Mouse (Mus musculus) left cerebral cortex, adult 18-20 months (tissue): ENCODE results near the gene Hoxc6. TPM values are rescaled to one million over a fixed set of nuclear protein-coding genes. Genes with fewer than 3 reads are reported as not detected.

Experiments used
- DNase-seq, 2 experiments: peaks; one replicate each; pipeline ENCODE4 v3.0.0; 2021 to 2022; ENCODE audit warnings: low spot score in 2 of 2, mixed read lengths in 1 of 2
- total RNA-seq, 2 experiments: library from RNA; stranded (reverse); gene quantifications; 2 replicates each; pipeline ENCODE4 v1.2.3; 2021

The Hoxc6 gene
- total RNA-seq, 2 experiments from 2014 or later, result not detected

DNA sequence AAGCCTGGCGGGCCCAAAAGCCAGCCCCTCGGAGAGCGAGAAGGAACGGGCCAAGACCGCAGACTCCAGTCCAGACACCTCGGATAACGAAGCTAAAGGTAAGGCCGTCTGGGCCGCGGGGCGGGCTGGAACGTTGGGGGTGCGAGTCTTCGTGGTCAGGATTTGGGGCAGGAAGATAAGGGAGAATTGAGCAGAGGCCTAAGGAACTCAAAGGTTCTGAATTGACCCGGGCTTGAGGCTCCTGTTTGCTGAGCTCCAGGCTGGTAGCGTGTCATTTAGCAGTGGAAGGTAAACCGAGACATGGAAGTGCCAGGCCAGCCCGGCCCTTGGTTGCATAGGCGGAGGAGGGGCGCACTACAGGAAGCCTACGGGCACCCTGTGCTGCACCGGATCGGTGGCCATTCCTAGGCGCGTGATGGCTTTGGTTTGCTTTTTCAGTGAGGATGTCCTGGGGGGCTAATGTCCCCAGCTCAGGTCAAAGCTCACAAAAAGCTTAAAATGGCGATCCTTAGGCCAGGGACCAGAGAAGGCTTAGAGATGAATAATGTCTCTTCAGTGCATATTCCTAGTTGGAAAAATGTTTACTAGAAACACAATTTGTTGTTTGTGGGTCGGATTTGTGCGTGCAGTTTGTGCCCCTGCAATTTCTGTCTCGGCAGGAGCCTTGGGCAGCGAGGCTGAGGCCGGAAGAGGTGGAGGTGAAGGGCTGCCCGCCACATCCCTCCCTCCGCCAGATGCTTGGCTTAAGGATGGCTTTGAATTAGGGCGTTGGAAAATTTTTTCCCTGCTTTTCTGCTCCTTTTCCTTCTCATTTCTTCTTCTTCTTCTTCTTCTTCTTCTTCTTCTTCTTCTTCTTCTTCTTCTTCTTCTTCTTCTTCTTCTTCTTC is 30.3 kb upstream of the Hoxc6 start:
- no peak for DNase-seq

DNA sequence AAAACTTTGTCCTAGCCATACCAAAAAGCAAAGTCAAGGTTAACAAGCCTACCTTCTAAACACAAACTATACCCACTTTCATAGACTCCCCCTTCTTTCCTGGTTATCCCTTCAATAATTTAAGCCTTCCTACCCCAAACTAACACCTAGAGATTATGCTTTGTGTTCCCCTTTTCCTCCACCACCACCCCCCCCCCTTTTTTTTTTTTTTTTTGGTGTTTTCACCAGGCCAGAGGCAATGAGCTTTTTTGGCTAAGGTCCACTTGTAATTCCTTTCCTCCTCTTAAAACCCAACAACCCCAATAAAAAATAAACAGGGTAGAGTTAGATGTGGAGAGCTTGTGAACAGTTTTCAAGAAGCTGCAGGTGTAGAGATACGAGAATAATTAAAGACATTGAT is 28.8 kb upstream of the Hoxc6 start:
- DNase-seq, result no peak

DNA sequence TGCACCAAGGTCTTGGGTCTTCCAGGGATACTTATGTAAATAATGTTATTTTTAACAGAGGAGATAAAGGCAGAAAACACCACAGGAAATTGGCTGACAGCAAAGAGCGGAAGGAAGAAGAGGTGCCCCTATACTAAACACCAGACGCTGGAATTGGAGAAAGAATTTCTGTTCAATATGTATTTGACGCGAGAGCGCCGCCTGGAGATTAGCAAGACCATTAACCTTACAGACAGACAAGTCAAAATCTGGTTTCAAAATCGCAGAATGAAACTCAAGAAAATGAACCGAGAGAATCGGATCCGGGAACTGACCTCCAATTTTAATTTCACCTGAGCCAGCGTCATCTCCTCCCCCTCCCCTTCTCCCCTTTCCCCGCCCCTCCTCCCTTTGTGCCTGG is 27.3 kb upstream of the Hoxc6 start:
- peak in 1 of 2 experiments; percentile 18 for DNase-seq

DNA sequence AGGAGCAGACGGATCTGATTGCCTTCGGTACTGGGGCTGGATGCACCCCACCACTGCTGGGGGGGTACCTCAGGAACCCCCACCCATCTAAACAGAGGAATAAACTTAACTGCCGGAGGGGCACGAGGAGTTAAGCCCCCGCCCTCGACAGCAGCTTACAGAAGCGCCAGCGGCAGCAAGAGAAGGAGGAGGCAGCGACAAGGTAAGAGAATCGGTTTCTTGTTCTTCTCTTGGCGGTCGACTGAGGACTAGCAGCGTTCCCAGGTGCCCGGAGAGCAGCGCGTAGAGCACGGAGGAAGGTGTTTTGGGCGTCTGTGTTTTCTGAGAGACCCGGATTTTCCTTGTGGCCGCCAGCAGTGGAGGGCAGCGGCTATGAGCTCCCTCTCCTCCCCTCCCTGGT is 25.8 kb upstream of the Hoxc6 start:
- no peak for DNase-seq

DNA sequence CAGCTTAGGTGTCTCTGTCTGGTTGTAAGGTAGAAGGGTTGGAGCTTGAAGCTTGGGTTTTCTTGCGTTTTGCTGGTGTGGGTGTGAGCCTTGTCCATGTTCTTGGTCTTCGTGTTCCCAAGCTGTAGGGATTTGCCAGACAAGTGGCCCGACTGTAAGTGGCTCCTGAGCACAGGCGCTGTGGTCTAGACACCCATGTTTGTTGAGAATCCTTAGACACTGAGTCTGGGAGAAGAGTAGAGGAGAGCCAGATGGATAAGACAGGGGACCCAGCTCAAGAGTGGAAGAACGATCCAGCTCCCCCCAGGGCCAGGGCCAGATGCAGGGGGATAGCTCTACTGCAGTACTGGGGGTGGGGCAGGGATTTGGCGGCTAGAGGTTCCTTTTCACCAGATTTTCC is 25.3 kb upstream of the Hoxc6 start:
- no peak for DNase-seq

DNA sequence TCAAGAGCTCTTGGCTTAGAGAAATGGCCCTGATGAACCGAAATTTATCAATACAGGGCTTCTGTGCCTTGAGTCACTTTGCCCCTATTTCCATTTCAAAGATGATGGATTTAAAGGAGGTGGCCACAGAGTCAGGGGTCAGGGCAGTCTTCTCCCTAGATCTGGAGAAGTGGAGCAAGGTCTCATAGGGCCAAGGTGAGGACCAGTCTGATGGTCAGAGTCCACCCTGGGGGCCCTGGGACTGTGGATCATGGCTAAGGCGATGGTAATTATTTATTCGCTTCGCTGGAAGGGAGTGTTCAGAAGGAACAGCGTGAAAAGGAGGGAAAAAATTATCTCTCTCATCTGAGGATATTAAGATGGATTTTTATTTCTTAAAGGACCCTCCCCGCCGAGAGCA is 23.0 kb upstream of the Hoxc6 start:
- no peak for DNase-seq

DNA sequence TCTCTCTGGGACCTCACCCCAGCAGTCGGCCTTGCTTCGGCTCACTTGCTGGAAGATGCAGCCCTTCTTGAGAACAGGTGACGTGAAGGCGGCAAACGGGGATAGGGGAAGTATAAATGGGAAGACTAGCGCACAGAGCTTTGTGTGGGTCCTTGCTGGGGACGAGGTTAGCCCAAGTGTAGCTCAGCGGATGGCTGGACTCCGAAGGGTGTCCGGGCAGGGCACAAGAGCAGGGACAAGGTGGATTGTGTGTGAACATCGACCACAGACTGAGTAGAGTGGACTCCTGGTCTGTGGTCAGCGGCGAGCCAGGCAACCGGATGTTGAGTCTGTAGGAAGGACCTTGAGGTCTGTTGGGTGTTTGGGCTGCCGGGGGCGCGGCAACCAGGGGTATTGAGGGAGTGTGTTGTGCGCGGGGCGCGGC is 22.4 kb upstream of the Hoxc6 start:
- DNase-seq, result no peak

DNA sequence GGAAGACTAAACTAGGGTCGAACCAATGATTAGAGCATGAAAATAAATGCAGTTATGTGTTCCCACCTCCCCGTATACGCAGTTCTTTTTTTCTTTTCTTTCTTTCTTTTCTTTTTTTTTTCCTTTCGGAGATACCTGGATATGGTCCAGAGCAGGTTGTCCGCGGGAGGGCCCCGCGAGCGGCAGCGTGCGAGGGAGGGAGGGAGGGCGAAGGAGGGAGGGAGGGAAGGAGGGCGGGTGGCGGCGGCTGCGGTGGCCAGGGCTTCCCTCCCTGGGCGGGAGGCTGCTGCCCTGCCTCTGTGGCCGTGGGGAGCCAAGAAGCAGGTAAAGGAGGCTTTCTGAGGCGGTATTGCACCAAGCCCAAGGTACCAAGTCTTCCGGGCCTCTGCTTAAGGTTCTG is 21.9 kb upstream of the Hoxc6 start, which contains the start of gene Hoxc9:
Gene Hoxc9 (plus strand): TSS at position 269 of the 400 bp plus-strand sequence.
- DNase-seq, result no peak

DNA sequence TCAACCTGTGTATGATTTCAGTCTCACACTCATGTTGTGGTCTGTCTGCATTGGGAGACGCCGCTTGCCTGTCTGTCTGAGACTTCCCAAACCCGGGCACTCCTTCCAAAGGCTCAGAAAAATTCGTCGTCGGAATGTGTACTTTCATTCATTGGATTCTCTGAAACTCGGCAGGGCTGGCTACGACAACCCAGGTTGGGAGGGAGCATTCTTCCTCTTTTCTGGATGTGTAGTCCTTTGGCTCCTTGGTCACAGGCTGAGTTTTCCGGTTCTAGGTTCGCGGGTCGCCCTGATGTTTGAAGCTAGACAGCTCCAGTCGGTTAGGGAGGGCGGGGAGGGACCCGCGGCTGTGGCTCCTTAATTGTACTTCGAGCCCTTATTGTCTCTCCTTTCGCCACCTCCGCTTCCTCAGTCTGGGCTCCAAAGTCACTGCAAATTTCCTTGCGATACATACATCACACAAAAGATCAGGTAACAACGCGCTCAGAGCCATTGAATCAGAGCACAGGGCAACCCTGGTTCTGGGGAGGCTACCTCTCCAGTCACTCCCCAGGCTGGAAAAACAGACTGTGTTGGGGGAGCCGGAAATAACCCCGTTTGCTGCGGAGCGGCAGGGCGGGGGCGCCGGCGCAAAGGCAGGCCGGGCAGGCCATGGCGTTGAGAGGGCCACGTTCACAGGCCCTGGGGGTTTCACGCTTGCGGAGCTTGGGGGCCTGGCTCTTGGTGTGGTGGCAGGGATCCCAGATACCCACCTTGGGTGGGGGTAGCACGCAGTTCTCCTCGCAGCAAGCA is 21.2 kb upstream of the Hoxc6 start:
- no peak for DNase-seq

DNA sequence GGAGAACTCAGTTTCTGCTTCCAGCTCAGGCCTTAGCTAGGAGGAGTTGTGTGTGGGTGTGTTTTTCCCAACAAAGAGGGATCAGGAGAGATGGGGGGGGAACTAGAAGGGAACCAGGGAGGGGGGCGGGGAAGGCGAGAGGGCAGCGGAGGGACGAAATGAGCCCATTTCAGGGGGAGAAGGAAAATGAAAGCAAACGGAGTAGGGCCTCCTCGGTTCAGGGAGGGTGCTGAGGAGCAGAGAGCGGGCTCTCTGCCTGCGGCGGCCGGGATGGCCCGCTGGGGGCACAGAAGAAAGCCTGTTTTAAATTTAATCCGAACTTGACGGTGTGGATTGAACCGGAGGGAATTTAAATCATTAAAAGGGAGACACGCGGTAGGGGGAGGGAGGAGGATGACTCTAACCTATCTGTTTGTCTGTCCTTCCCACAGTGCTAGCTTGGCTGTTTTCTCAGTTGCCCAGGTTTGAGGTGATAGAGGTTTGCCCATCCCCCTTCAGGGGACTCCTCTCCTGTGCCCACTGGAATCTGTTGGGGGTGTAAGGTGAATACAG is 20.6 kb upstream of the Hoxc6 start:
- no peak for DNase-seq

DNA sequence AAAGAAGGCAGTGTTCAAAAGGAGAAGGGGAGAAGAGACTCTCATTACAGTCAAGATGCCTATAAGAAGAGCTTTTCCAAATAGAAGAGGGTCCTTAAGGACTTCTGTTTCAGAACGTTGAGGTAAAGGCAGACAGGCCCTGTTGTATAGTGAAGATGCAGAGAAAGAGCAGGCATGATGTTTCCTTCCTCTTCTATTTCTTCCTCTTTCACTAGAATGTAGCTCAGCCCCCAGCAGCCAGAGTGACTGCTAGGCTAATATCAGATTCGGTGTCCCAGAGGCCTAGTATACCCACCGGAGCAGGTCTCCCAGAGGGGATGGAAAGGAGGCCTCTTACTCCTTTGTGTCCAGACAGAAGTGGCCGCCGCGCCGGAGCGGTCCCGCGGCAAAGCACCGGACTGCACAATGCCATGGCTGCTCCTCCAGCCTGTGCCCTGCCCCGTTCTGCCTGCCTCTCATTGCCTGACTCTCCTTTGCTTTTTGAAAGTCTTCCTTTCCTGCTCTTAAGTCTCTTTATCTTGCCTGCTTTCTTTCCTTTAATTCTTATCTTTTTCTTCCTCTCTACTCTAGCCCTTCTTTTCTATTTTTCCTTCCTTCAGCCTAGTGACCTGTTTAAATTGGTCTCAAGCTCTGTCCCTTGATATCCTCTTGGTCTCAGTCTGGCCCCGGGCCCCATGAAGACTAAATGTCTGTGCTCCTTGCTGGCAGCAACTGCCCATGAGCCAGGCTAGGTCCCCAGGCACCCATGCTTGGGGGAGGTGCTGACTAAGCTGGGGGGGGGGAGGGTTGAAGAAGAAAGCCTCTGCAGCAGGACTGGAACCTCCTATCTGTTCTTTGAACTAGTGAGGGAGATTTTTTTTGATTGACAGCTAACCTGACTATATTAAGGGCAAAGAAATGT is 19.2 kb upstream of the Hoxc6 start:
- DNase-seq, result no peak

DNA sequence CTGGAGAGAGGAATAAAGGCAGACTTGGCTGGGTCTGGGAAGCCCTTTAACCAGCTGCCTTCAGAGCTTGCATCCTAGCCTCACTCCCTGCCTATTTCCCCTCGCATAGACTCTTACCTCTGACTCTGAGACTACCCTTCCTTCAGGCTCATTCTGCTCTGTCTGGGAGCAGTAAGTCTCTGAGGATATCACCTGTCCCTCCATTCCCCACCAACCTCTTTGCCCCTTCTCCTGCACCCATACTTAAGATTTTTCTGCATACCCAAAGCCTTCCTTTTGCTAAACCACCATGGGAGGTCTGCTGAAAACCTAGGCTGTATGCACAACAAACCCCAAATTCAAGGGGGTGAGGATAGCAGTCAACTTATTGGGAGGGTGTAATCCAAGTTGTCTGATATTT is 18.1 kb upstream of the Hoxc6 start:
- DNase-seq, result no peak

DNA sequence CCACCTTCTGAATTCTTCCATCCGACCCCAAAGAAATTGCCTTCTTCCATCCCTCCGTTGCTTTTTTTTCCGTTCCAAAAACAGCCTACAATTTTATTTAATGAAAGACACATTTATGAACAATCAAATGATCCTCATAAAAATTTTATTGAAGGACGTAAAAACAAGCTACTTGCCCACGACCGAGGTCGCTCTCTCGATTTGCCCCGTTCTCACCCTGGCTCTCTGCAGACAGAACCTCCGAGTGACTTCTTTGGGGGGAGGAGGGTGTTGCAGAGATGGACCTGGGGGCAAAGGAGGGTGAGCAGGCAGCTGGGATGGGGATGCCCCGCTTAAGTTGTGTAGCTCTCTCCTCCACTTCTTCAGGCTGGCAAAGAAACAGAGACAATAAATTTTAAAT is 17.7 kb upstream of the Hoxc6 start:
- DNase-seq, result no peak

DNA sequence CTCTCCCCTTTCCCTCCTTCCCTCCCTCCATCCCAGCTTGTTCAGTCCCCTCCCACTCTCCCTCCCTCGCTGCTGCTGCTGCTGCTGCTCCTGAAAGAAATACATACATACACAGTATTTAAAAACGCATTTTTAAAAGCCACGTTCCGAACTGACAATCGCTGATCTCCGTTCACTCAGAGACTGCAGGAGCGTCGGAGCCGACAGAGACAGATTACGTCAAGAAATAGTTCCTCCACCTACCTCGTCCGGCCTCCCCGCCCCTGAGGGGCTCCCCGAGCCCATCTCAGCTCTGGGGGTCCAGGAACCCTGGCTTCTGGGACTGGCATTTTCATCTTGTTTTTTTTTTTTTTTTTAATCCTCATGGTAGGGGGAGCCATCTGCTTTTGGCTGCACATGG is 17.1 kb upstream of the Hoxc6 start:
- no peak for DNase-seq

DNA sequence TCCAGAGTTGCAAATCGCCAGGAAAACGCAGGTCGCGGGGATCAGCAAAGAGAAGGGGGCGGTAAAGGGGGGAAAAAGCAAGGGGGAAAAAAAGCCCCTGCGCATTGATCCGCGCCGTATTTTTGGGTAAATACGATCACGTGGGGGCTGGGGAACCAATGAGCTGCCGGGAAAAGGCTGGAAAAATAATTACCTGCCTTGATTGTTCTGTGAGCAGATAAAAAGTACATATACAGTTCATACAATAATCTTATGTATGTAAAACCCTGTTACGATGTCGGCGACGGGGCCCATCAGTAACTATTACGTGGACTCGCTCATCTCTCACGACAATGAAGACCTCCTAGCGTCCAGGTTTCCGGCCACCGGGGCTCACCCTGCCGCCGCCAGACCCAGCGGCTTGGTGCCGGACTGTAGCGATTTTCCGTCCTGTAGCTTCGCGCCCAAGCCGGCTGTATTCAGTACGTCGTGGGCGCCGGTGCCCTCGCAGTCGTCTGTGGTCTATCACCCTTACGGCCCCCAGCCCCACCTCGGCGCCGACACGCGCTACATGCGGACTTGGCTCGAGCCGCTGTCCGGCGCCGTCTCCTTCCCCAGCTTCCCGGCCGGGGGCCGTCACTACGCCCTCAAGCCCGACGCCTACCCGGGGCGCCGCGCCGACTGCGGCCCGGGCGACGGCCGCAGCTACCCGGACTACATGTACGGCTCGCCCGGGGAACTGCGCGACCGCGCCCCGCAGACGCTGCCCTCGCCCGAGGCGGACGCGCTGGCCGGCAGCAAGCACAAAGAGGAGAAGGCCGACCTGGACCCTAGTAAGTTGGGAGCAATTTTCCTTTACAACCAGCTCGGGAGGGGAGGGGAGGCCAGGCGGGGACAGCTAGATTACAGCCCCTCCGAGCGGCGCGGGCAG is 16.4 kb upstream of the Hoxc6 start:
- DNase-seq, result no peak

DNA sequence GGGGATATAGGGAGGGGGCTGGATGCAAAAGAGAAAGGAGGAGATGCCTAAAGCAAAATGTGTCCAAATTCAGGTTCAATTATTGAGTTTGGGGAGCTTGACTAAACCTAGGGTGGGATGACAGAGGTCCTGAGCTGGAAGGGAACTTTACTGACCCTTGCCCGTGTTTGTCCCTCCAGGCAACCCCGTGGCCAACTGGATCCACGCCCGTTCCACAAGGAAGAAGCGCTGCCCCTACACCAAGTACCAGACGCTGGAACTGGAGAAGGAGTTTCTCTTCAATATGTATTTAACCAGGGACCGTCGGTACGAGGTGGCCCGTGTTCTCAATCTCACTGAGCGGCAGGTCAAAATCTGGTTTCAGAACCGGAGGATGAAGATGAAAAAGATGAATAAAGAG is 14.3 kb upstream of the Hoxc6 start:
- no peak for DNase-seq

DNA sequence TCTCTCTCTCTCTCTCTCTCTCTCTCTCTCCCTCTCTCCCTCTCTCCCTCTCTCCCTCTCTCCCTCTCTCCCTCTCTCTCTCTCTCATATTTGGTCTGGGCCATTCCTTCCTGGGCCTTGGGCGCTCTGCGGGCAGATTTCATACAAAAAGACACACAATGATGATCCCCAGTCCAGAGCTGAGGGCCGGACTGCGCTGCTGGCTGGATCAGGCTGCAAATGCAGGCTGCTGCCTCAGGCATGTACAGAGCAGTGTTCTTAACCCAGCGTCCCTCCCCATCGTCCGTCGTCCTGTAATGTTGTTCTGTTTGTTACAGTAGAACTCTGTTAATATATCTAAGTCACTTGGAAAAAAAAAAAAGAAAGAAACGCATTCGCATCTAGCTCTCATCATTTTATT is 13.5 kb upstream of the Hoxc6 start:
- DNase-seq, result no peak

DNA sequence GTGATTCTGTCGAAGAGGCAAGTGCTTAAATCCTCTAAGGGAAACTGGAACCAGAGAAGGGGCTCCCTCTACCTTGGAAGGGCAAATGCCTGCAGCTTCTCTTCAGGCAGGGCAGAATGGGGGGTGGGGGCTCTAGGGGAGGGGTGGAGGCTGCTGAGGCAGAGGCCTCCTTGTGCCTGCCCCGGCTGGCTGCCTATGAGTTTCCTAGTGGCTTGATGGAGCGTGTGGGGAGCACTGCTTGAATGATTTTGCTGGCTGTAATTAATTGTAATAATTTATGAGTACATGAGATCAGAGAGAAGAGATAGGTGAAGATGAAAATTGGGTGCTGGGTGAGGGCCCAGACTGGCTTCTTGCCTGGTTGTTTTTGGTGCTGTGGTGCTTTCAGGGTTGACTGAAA is 13.1 kb upstream of the Hoxc6 start:
- DNase-seq, result no peak

DNA sequence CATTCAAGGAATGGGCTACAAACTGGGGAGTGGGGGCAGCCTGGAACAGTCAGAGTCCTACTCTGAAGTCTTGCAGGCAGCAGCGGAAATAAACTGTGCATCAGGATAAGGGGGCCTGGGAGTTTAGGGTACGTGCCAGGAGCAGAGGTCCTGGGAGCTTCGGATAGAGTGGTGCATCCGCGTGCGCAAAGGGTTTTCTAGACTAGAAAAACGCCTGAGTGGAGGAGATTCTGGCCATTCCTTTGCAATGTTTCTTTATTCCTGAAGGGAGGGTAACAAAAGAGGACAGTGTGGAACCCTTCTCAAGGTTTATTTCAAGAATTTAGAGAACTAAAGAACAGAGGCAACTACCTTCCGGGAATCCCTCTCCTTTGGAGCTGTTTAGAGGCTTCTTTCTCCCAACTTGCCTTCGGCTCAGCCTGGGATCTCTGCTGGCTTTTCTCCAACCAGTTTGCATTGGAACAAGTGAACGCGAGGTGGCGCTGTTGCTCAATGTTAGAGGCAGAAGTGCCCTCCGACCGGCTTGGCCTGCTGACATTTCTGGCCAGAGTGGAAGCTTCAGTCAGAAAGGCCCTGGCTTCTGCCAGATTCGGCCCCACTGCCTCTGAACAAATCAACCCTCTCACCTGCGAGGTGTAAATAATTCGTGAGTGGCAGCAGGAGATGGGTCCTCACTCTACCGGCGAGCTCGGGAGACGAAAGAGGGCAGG is 10.8 kb upstream of the Hoxc6 start:
- DNase-seq, result peak; percentile 82 to 93
